Mouse (Mus musculus) midbrain, embryonic 15.5 days (tissue): ENCODE data around the gene Cenpt. TPM values are rescaled to one million over a fixed set of nuclear protein-coding genes. Genes with fewer than 3 reads are reported as not detected.

Source experiments
- ATAC-seq: fragments of 200-750 bp; cut with Nextera tagmentation; replicated peaks from 2 replicates; pipeline ENCODE4 v1.8.0; 2017; ENCODE audit warnings: moderate TSS enrichment
- H3K27ac ChIP-seq: fragments of 300-500 bp; sonication (generic); 2 replicates; pipeline ENCODE4 v1.5.1; 2015; ENCODE audit warnings: mild to moderate bottlenecking, inconsistent platforms
- H3K27me3 ChIP-seq: fragments of 300-500 bp; sonication (generic); replicated peaks from 2 replicates; pipeline ENCODE4 v1.6.1; 2015; ENCODE audit warnings: inconsistent platforms
- H3K36me3 ChIP-seq: fragments of 300-500 bp; sonication (generic); replicated peaks from 2 replicates; pipeline ENCODE4 v1.6.1; 2015; ENCODE audit warnings: inconsistent platforms
- H3K4me1 ChIP-seq: fragments of 300-500 bp; sonication (generic); 2 replicates; pipeline ENCODE4 v1.6.1; 2015; ENCODE audit warnings: inconsistent platforms
- H3K4me2 ChIP-seq: fragments of 300-500 bp; sonication (generic); 2 replicates; pipeline ENCODE4 v1.6.1; 2015; ENCODE audit warnings: inconsistent platforms, mild to moderate bottlenecking, moderate library complexity
- H3K4me3 ChIP-seq: fragments of 300-500 bp; sonication (generic); 2 replicates; pipeline ENCODE4 v1.5.1; 2015; ENCODE audit warnings: mild to moderate bottlenecking, inconsistent platforms
- H3K9ac ChIP-seq: fragments of 300-500 bp; sonication (generic); 2 replicates; pipeline ENCODE4 v1.6.1; 2015; ENCODE audit warnings: mild to moderate bottlenecking, inconsistent platforms
- H3K9me3 ChIP-seq: fragments of 300-500 bp; sonication (generic); 2 replicates; pipeline ENCODE4 v1.6.1; 2016; ENCODE audit warnings: inconsistent platforms
- WGBS: fragments of 180-500 bp; shearing (Covaris S2); methylation state at CpG from one replicate; pipeline ENCODE4 v1.1.7; 2015; ENCODE audit warnings: mixed read lengths; 5-methylcytosine and 5-hydroxymethylcytosine counted together
- polyA plus RNA-seq: library from polyadenylated mRNA; unstranded; fragments of >200 nt; fragmentation: Nextera tagmentation; extraction: Ambion mirVana; gene quantifications from 2 replicates; pipeline ENCODE4 v1.2.1, GENCODE M21; 2015

Gene Cenpt
- polyA plus RNA-seq, 1 experiment from 2014 or later: 58.7 TPM

GRCm38 (mm10) chr8:105819659-105820058 is 33.4 kb downstream of the Cenpt start:
- WGBS: 95% methylated on average over 3 of the region's 3 CpGs
- H3K4me2 ChIP-seq: no peak overlapping the region
- H3K27me3 ChIP-seq: no peaks in the 10 kb centered on the region
- no peaks in the 10 kb centered on the region for H3K9me3 ChIP-seq
- no peak for ATAC-seq
- H3K27ac ChIP-seq: no peak overlapping the region
- peaks cover 29% of the 10 kb centered on the region; the same call in 1 of the 2 replicates for H3K36me3 ChIP-seq
- no peak overlapping the region for H3K9ac ChIP-seq
- no peaks in the 10 kb centered on the region for H3K4me1 ChIP-seq
- no peak overlapping the region for H3K4me3 ChIP-seq

- Histone ChIP-seq H3K4me2 (no peak overlapping the region), H3K27ac (no peak overlapping the region), H3K4me3 (no peak overlapping the region), H3K9ac (no peak overlapping the region), H3K27me3 (no peaks in the 10 kb centered on the region), H3K9me3 (no peaks in the 10 kb centered on the region), H3K36me3 (0 out of 2 replicates have a peak, but pooled peaks cover 2% of the 10 kb centered on the region), H3K4me1 (no peaks in the 10 kb centered on the region)
- ATAC-seq: no peak
- 96% methylated on average over 6 of the region's 6 CpGs for WGBS
These were observed 39.8 kb downstream of the Cenpt start for GRCm38 (mm10) chr8:105813241-105813640.

GRCm38 (mm10) chr8:105812511-105812910 is 40.6 kb downstream of the Cenpt start:
- no peak for ATAC-seq
- Histone ChIP-seq H3K9me3 (no peaks in the 10 kb centered on the region), H3K4me3 (no peak overlapping the region), H3K27ac (no peak overlapping the region), H3K9ac (no peak overlapping the region), H3K4me1 (no peaks in the 10 kb centered on the region), H3K36me3 (0 out of 2 replicates have a peak, but pooled peaks cover 2% of the 10 kb centered on the region), H3K4me2 (no peak overlapping the region), H3K27me3 (no peaks in the 10 kb centered on the region)
- 89% methylated on average over 5 of the region's 5 CpGs for WGBS

- Histone ChIP-seq H3K27me3 (no peaks in the 10 kb centered on the region), H3K9me3 (no peaks in the 10 kb centered on the region), H3K4me2 (no peak overlapping the region), H3K27ac (no peak overlapping the region), H3K9ac (no peak overlapping the region), H3K36me3 (0 out of 2 replicates have a peak, but pooled peaks cover 2% of the 10 kb centered on the region), H3K4me1 (no peaks in the 10 kb centered on the region), H3K4me3 (no peak overlapping the region)
- WGBS: 83% methylated on average over 3 of the region's 3 CpGs
- ATAC-seq: no peak
These were observed 41.5 kb downstream of the Cenpt start for GRCm38 (mm10) chr8:105811543-105811942.

DNA sequence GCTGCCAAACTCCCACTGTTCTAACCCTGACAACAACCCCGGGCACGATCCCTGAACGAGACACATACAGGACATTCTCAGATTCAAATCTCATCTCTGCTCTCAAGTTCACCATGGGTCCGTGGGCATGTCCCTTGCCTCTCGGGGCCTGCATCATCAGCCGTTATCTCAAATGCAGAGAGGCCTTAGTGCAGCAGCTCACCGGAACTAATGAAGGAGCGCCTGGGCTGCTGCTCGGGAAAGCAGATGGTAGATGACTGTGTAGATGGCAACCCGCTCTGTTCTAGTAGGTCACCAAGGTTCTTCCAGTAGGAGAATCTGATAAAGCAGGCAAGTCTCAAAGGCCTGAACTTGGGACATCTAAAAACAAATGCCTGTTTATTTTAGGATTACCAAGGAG is 42.0 kb downstream of the Cenpt start:
- Histone ChIP-seq H3K27ac (no peak overlapping the region), H3K36me3 (0 out of 2 replicates have a peak, but pooled peaks cover 2% of the 10 kb centered on the region), H3K4me3 (no peak overlapping the region), H3K4me2 (no peak overlapping the region), H3K4me1 (no peaks in the 10 kb centered on the region), H3K9ac (no peak overlapping the region), H3K27me3 (no peaks in the 10 kb centered on the region), H3K9me3 (no peaks in the 10 kb centered on the region)
- ATAC-seq: no peak
- WGBS: 82% methylated on average over 10 of the region's 10 CpGs

DNA sequence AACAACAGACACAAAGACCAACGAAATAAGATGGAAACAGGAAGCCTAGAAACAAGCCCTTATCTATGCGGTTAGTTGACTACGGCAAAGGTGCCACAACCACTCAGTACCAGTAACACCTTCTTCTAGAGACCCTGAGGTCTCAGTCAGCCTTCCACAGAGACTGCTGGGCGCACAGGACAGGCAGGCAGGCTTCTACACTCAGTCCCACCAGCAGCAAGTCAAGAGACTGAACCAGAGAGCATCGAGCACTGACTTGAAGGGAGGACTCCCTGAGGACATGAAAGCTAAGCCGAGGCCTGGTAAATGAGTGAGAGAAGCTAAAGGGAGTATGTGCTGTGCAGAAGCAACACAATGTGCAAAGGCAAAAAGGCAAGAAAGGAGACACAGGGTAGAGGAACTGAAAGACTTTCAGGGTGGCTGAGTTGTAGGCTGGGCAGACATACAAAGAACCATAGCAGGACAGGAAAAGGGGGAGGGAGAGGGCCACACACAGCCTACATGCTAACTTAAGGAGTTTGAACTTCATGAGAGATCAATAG is 42.8 kb downstream of the Cenpt start:
- Histone ChIP-seq H3K4me3 (no peak overlapping the region), H3K9ac (no peak overlapping the region), H3K4me2 (no peak overlapping the region), H3K36me3 (no peaks in the 10 kb centered on the region), H3K27ac (no peak overlapping the region), H3K4me1 (no peaks in the 10 kb centered on the region), H3K27me3 (no peaks in the 10 kb centered on the region), H3K9me3 (no peaks in the 10 kb centered on the region)
- 87% methylated on average over 6 of the region's 6 CpGs for WGBS
- ATAC-seq: no peak

- no peaks in the 10 kb centered on the region for H3K9me3 ChIP-seq
- H3K4me2 ChIP-seq: no peak overlapping the region
- no peak overlapping the region for H3K27ac ChIP-seq
- no peak for ATAC-seq
- no peak overlapping the region for H3K4me3 ChIP-seq
- no peak overlapping the region for H3K9ac ChIP-seq
- no peaks in the 10 kb centered on the region; the same call in 1 of the 2 replicates for H3K36me3 ChIP-seq
- H3K4me1 ChIP-seq: no peaks in the 10 kb centered on the region
- H3K27me3 ChIP-seq: no peaks in the 10 kb centered on the region
- 97% methylated on average over 2 of the region's 2 CpGs for WGBS
These were observed 44.6 kb downstream of the Cenpt start for GRCm38 (mm10) chr8:105808480-105808879.

DNA sequence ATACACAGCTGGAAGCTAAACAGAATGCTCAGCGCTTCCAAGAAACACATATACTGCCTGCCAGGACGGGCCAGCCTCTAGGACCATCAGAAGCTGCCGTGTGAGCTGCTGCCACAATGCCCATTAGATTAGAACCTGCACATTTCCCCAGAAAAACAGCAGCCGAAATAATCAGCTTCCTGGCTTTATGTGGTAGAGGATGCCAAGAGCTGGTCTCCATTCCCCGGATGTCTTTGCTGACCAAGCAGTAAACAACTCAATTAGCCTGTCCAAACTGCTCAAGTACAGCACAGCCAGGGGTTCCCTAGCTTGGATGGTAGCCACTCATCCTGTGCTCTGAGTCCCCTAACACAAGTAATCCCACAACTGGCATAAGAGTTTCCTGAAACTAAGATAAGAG is 45.3 kb downstream of the Cenpt start:
- Histone ChIP-seq H3K9me3 (no peaks in the 10 kb centered on the region), H3K36me3 (no peaks in the 10 kb centered on the region; the same call in 1 of the 2 replicates), H3K4me3 (no peak overlapping the region), H3K27ac (no peak overlapping the region), H3K4me2 (no peak overlapping the region), H3K27me3 (no peaks in the 10 kb centered on the region), H3K9ac (no peak overlapping the region), H3K4me1 (no peaks in the 10 kb centered on the region)
- WGBS: 90% methylated on average over 5 of the region's 5 CpGs
- ATAC-seq: no peak

- ATAC-seq: no peak
- no peaks in the 10 kb centered on the region for H3K4me1 ChIP-seq
- H3K27ac ChIP-seq: no peak overlapping the region
- no peak overlapping the region for H3K4me2 ChIP-seq
- no peaks in the 10 kb centered on the region for H3K27me3 ChIP-seq
- no peaks in the 10 kb centered on the region; the same call in 1 of the 2 replicates for H3K36me3 ChIP-seq
- 86% methylated on average over 1 of the region's 1 CpGs for WGBS
- no peaks in the 10 kb centered on the region for H3K9me3 ChIP-seq
- no peak overlapping the region for H3K4me3 ChIP-seq
- no peak overlapping the region for H3K9ac ChIP-seq
These were observed 47.1 kb downstream of the Cenpt start for GRCm38 (mm10) chr8:105805964-105806363.

DNA sequence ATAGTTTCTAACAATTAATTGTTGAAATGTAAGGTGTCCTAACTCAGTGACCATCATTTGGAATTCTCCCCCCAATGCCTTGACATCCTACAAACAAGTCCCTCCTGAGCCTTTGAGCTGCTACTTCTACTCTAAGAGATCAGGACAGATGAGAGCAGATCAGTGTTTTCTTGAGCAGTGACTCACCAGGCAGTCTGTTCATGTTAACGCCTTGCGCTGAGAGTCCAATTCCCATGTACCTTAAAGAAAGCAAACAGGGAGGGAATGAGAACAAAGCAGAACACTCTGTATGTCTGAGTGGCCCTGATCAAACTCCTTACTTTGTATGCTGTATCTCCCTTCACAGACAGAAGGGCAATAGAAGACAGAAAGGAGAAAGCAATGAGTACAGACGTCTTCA is 47.7 kb downstream of the Cenpt start:
- Histone ChIP-seq H3K4me1 (no peaks in the 10 kb centered on the region), H3K27ac (no peak overlapping the region), H3K4me3 (no peak overlapping the region), H3K9ac (no peak overlapping the region), H3K27me3 (no peaks in the 10 kb centered on the region), H3K36me3 (no peaks in the 10 kb centered on the region; the same call in 1 of the 2 replicates), H3K4me2 (no peak overlapping the region), H3K9me3 (no peaks in the 10 kb centered on the region)
- ATAC-seq: no peak
- 76% methylated on average over 3 of the region's 3 CpGs for whole genome bisulfite sequencing

DNA sequence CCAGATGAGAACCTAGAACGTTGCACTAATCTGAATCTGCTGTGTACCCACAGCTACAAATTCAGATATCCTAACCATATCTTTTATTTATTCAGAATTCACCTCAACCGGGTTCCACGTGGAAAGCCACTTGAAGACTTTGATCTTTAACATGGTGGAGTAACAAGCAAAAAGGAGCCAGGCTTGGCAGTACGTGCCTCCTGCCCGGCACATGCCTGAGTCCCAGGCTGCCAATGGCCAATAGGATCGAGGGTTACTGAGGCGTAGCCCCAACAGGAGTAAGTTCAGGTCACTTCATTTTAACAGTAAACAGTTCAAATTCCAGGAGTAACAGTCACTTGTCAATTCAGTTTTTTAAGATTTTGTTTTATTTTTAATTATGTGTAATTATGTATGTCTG is 48.3 kb downstream of the Cenpt start:
- 94% methylated on average over 7 of the region's 7 CpGs for WGBS
- Histone ChIP-seq H3K27ac (no peak overlapping the region), H3K4me1 (no peaks in the 10 kb centered on the region)

GRCm38 (mm10) chr8:105801153-105801904 is 51.7 kb downstream of the Cenpt start:
- WGBS: 90% methylated on average over 6 of the region's 6 CpGs
- no peak overlapping the region for H3K4me2 ChIP-seq
- no peak overlapping the region for H3K27ac ChIP-seq
- no peak overlapping the region for H3K9ac ChIP-seq
- peaks cover 7% of the 10 kb centered on the region; the same call in 1 of the 2 replicates for H3K4me1 ChIP-seq
- H3K36me3 ChIP-seq: no peaks in the 10 kb centered on the region; the same call in 1 of the 2 replicates
- H3K27me3 ChIP-seq: no peaks in the 10 kb centered on the region
- no peaks in the 10 kb centered on the region for H3K9me3 ChIP-seq
- no peak overlapping the region for H3K4me3 ChIP-seq
- no peak for ATAC-seq

More for the DNA sequence above, 48.3 kb downstream of the Cenpt start:
- ATAC-seq: no peak
- no peaks in the 10 kb centered on the region for H3K27me3 ChIP-seq
- no peak overlapping the region for H3K9ac ChIP-seq
- H3K9me3 ChIP-seq: no peaks in the 10 kb centered on the region
- H3K36me3 ChIP-seq: no peaks in the 10 kb centered on the region; the same call in 1 of the 2 replicates
- no peak overlapping the region for H3K4me2 ChIP-seq
- H3K4me3 ChIP-seq: no peak overlapping the region
